Mouse (Mus musculus) C2C12 (cell line): Measurements from ENCODE around the gene Clec16a. TPM values are rescaled to one million over a fixed set of nuclear protein-coding genes. Genes with fewer than 3 reads are reported as not detected.

Source experiments
- H3K27me3 ChIP-seq: one replicate; pipeline ENCODE4 v1.6.1; 2011; ENCODE audit not compliant: control insufficient read depth, insufficient read depth, insufficient read length
- H3K36me3 ChIP-seq: one replicate; pipeline ENCODE4 v1.6.1; 2011; ENCODE audit not compliant: control insufficient read depth, insufficient read depth
- H3K4me3 ChIP-seq: one replicate; pipeline ENCODE4 v1.5.1; 2011; ENCODE audit warnings: mild to moderate bottlenecking, control low read depth; ENCODE audit not compliant: poor library complexity, insufficient read depth, severe bottlenecking
- H3K79me2 ChIP-seq: one replicate; pipeline ENCODE4 v1.6.1; 2011; ENCODE audit not compliant: control insufficient read depth, insufficient read depth
- H3K79me3 ChIP-seq: one replicate; pipeline ENCODE4 v1.6.1; 2011; ENCODE audit warnings: low read depth, control low read depth
- H3ac ChIP-seq: one replicate; pipeline ENCODE3; 2011; ENCODE audit warnings: low read depth; ENCODE audit not compliant: control insufficient read depth, insufficient read length
- CEBPB ChIP-seq: IDR thresholded peaks from one replicate; pipeline ENCODE4 v1.6.1; 2011; ENCODE audit warnings: low read depth, mild to moderate bottlenecking, control low read depth, moderate library complexity
- CTCF ChIP-seq: IDR thresholded peaks from one replicate; pipeline ENCODE4 v1.5.1; 2011; ENCODE audit not compliant: control insufficient read depth, insufficient read depth, insufficient read length
- FOSL1 ChIP-seq: IDR thresholded peaks from one replicate; pipeline ENCODE4 v1.8.0; 2011; ENCODE audit warnings: mild to moderate bottlenecking, low read length; ENCODE audit not compliant: poor library complexity, insufficient read depth, severe bottlenecking
- MAX ChIP-seq: IDR thresholded peaks from one replicate; pipeline ENCODE4 v1.6.1; 2011; ENCODE audit warnings: mild to moderate bottlenecking, control low read depth
- MYOD1 ChIP-seq: IDR thresholded peaks from one replicate; pipeline ENCODE4 v1.6.1; 2011; ENCODE audit warnings: low read depth; ENCODE audit not compliant: control insufficient read depth, insufficient read length
- MYOG ChIP-seq: IDR thresholded peaks from one replicate; pipeline ENCODE4 v1.6.1; 2011; ENCODE audit not compliant: control insufficient read depth, insufficient read length; ENCODE audit errors: extremely low read depth
- USF1 ChIP-seq: IDR thresholded peaks from one replicate; pipeline ENCODE4 v1.6.1; 2011; ENCODE audit warnings: low read depth, mild to moderate bottlenecking, control low read depth, moderate library complexity
- polyA plus RNA-seq: library from polyadenylated mRNA; unstranded; fragments of >200 nt; fragmentation: generic; extraction: Trizol; gene quantifications from one replicate; pipeline ENCODE4 v1.2.1, GENCODE M21; 2012; ENCODE audit warnings: missing spikeins

The Clec16a gene
- polyA plus RNA-seq, 1 experiment = 10.0 TPM

GRCm38 (mm10) chr16:10770531-10771325 lies 225.6 kb downstream of the Clec16a start:
- Histone ChIP-seq H3K36me3 (no peaks in the 10 kb centered on the region), H3K4me3 (no peak overlapping the region), H3K79me2 (no peaks in the 10 kb centered on the region), H3K27me3 (no peaks in the 10 kb centered on the region), H3K79me3 (no peaks in the 10 kb centered on the region), H3ac (no peak overlapping the region)
- TF ChIP-seq CTCF = no peak
- TF ChIP-seq MYOG = no peak
- no peak for TF ChIP-seq CEBPB
- TF ChIP-seq USF1 = no peak
- no peak for TF ChIP-seq MYOD1
- TF ChIP-seq FOSL1 = no peak
- TF ChIP-seq MAX = no peak

DNA sequence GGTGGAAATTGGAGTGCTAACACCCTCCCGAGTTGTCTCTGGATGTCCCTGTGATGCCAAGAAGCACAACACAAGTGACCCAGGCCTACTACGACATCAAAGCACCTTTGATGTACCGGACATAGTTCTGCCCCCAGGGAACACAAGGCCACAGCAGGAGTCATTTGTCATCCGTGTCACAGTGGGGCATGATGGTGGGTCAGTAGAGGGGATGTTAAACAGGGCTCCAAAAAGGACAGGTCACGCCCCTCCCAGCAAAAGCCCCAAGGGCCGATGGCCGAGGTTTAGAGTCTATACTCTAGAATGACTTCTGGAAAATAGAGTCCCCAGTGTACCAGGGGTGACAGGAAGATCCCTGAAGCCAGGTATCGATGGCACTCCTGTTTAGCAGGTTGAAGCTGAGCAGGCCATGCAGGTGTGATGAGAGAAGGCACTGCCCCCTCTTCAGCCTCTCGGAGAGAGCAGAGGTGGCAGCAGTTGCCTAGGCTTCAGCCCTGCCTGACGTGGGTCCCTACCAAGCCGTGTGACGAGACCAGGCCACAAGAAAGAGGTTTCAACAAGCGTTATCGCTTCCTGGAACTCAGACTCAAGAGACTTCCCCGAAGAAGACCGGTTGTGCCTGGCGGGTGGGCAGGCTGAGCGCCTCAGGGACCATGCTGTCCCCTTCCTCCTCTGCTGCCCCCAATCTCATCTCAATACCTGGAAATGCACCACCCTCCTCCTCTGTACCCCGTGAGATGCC lies 226.8 kb downstream of the Clec16a start:
- Histone ChIP-seq H3K79me2 (no peaks in the 10 kb centered on the region), H3K4me3 (no peak overlapping the region), H3ac (no peak overlapping the region), H3K27me3 (no peaks in the 10 kb centered on the region), H3K36me3 (no peaks in the 10 kb centered on the region), H3K79me3 (no peaks in the 10 kb centered on the region)
- no peak for TF ChIP-seq MAX
- no peak for TF ChIP-seq MYOD1
- TF ChIP-seq USF1 = no peak
- no peak for TF ChIP-seq CTCF

- H3K36me3 ChIP-seq = no peaks in the 10 kb centered on the region
- no peak for TF ChIP-seq MAX
- TF ChIP-seq MYOG = no peak
- H3K79me3 ChIP-seq = no peaks in the 10 kb centered on the region
These were observed 228.4 kb downstream of the Clec16a start for GRCm38 (mm10) chr16:10773543-10773942.

GRCm38 (mm10) chr16:10774726-10775125 lies 229.6 kb downstream of the Clec16a start:
- no peaks in the 10 kb centered on the region for H3K79me3 ChIP-seq
- no peaks in the 10 kb centered on the region for H3K36me3 ChIP-seq
- H3K27me3 ChIP-seq = no peaks in the 10 kb centered on the region
- H3K79me2 ChIP-seq = no peaks in the 10 kb centered on the region
- TF ChIP-seq FOSL1 = no peak
- no peak for TF ChIP-seq USF1
- TF ChIP-seq MYOD1 = no peak
- no peak for TF ChIP-seq CEBPB
- no peak for TF ChIP-seq MYOG
- TF ChIP-seq CTCF = no peak
- no peak for TF ChIP-seq MAX
- no peak overlapping the region for H3ac ChIP-seq
- H3K4me3 ChIP-seq = no peak overlapping the region

More at GRCm38 (mm10) chr16:10773543-10773942, 228.4 kb downstream of the Clec16a start:
- H3ac ChIP-seq = no peak overlapping the region
- no peak overlapping the region for H3K4me3 ChIP-seq
- H3K27me3 ChIP-seq = no peaks in the 10 kb centered on the region
- no peaks in the 10 kb centered on the region for H3K79me2 ChIP-seq

- Histone ChIP-seq H3K79me3 (no peaks in the 10 kb centered on the region), H3K36me3 (no peaks in the 10 kb centered on the region), H3K79me2 (no peaks in the 10 kb centered on the region), H3K4me3 (no peak overlapping the region), H3K27me3 (no peaks in the 10 kb centered on the region), H3ac (no peak overlapping the region)
- TF ChIP-seq CTCF = no peak
- peak; percentile 95 for TF ChIP-seq FOSL1
- TF ChIP-seq MYOD1 = peak; percentile 96
- TF ChIP-seq MYOG = no peak
- no peak for TF ChIP-seq USF1
- TF ChIP-seq CEBPB = peak; percentile 67
- TF ChIP-seq MAX = no peak
These were observed 231.2 kb downstream of the Clec16a start for GRCm38 (mm10) chr16:10776322-10776721.

DNA sequence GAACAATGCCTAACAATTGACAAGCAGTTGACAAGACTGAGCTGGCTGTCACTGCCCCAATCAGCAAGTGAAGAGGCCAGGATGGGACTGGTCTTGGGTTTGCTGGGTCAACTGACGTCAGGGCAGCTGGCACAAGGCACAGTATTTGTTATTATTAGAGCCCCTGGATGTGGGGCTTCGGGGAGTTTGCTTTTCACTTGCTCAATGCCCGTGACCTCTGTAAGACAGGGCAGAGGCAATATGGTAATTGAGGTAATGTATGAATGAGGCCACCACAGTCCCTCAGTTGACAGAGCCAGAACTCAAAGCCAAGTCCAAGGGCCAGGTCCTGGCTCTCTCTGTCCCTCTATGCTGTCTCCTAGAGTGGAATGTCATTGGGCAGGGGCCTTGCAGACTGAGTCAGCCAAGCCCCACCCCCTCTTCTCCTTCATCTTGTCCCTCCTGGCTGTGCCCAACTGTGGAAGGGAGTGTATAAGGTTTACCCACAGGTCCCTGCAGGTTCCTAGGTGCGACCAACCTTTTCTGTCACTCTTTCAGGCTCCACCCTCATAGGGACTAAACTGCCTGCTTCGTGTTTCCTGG lies 232.5 kb downstream of the Clec16a start:
- H3K4me3 ChIP-seq = no peak overlapping the region
- no peaks in the 10 kb centered on the region for H3K27me3 ChIP-seq
- TF ChIP-seq MYOD1 (no peak), CEBPB (no peak), CTCF (no peak), MYOG (no peak), MAX (no peak), USF1 (no peak), FOSL1 (no peak)
- H3K79me3 ChIP-seq = no peaks in the 10 kb centered on the region
- no peaks in the 10 kb centered on the region for H3K36me3 ChIP-seq
- H3ac ChIP-seq = no peak overlapping the region
- H3K79me2 ChIP-seq = peaks cover 4% of the 10 kb centered on the region
